Mouse (Mus musculus) spleen, adult 2 months (tissue): Measurements from ENCODE around the gene Gm9958. TPM values are rescaled to one million over a fixed set of nuclear protein-coding genes. Genes with fewer than 3 reads are reported as not detected.
A peak's percentile ranks its signal among the peaks of the same experiment; 100 is the strongest.

Experiments
- DNase-seq, 2 experiments: peaks; one replicate each; pipeline versions ENCODE4 v3.0.0 to v3.0.0-alpha.2; 2012 to 2021; ENCODE audit warnings: low spot score in 2 of 2, low read depth in 1 of 2
- H3K27ac ChIP-seq: fragments of 200-500 bp; 2 replicates; pipeline ENCODE4 v1.5.1; 2012; ENCODE audit warnings: low read length, inconsistent platforms; ENCODE audit not compliant: insufficient read depth
- H3K27me3 ChIP-seq: fragments of 200-500 bp; 2 replicates; pipeline ENCODE4 v1.6.1; 2012; ENCODE audit warnings: mild to moderate bottlenecking, moderate library complexity, low read length, inconsistent platforms; ENCODE audit not compliant: control insufficient read depth, insufficient read depth
- H3K36me3 ChIP-seq: fragments of 200-500 bp; 2 replicates; pipeline ENCODE4 v1.6.1; 2012; ENCODE audit warnings: mild to moderate bottlenecking, low read length, inconsistent platforms; ENCODE audit not compliant: control insufficient read depth, insufficient read depth
- H3K4me1 ChIP-seq: fragments of 200-500 bp; 2 replicates; pipeline ENCODE4 v1.6.1; 2011; ENCODE audit warnings: inconsistent platforms; ENCODE audit not compliant: control insufficient read depth, insufficient read depth, insufficient read length
- H3K4me3 ChIP-seq: fragments of 200-500 bp; 2 replicates; pipeline ENCODE4 v1.5.1; 2011; ENCODE audit warnings: mild to moderate bottlenecking, inconsistent platforms; ENCODE audit not compliant: insufficient read depth, insufficient read length; ENCODE audit errors: extremely low read depth
- CTCF ChIP-seq: fragments of 200-500 bp; IDR thresholded peaks from 2 replicates; pipeline ENCODE4 v1.5.1; 2011; ENCODE audit warnings: mild to moderate bottlenecking, inconsistent platforms; ENCODE audit not compliant: insufficient read depth, insufficient read length, insufficient replicate concordance; ENCODE audit errors: extremely low read depth
- POLR2A ChIP-seq: fragments of 200-500 bp; IDR thresholded peaks from 2 replicates; pipeline ENCODE4 v1.6.1; 2011; ENCODE audit warnings: low read depth, low read length, inconsistent platforms
- WGBS: fragments of 180-500 bp; shearing (Covaris S2); methylation state at CpG from one replicate; pipeline ENCODE4 v1.1.7; 2018; 5-methylcytosine and 5-hydroxymethylcytosine counted together
- polyA plus RNA-seq: library from polyadenylated mRNA; depleted of rRNA; stranded (reverse); fragments of >200 nt; gene quantifications from 2 replicates; pipeline ENCODE4 v1.2.3, GENCODE M21; 2012

The Gm9958 gene
- polyA plus RNA-seq, 1 experiment: 0.79 TPM

DNA sequence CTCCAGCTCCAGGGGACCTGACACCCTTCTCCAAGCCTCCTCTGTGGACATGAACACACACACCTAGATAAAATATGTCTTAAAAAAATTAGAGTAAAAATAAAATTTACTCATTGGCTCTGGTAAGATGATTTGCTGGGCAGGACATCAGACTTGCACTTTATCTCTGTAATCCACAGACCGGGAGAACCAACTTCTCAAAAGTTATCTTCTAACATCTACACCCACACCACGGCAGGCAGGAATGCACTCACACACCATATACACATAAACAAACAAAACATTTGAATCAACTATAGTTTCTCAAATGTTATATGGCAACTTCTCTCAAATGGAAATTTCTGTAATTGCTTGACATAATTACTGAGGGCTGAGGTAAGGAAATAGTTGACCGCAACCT is 20.1 kb upstream of the Gm9958 start:
- Histone ChIP-seq H3K27ac (no peak overlapping the region), H3K4me1 (no peaks in the 10 kb centered on the region), H3K27me3 (no peaks in the 10 kb centered on the region), H3K36me3 (0 out of 2 replicates have a peak, but pooled peaks cover 2% of the 10 kb centered on the region), H3K4me3 (no peak overlapping the region)
- no peak for TF ChIP-seq POLR2A
- TF ChIP-seq CTCF: no peak
- DNase-seq: no peak
- WGBS: 87% methylated on average over 3 of the region's 3 CpGs

DNA sequence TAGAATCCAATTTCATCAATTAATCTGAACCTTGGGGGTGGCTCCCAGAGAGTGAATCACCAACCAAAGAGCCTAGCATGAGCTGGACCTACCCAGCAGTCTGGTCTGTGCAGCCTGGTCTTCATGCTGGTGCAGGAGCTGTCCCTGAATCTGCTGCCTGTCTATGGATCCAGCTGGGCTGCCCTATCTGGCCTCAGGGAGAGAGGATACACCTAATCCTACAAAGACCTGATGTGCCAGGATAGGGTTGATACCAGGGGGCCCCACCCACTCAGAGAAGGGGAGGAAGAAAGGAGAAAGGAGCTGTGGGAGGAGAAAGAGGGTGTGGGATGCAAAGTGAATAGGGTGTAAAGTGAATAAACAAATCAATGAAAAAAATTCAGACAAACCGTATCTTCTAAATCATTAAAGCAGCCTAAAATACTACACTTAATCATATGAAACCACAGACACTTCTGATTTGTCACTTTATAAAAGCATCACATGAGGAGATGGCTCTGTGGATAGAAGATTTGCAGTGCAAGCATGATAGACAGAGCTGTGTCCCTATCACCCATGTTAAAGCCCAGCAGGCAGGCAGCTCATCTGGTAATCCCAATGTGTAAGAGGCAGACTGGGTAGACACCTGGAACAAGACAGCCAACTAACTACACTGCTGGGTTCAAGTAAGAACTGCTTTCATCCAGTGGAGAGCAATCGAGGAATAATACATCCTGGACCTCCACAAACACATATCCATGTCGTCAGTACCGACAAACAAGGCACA is 13.3 kb upstream of the Gm9958 start:
- no peaks in the 10 kb centered on the region for H3K27me3 ChIP-seq
- H3K36me3 ChIP-seq: 0 out of 2 replicates have a peak, but pooled peaks cover 3% of the 10 kb centered on the region
- H3K27ac ChIP-seq: no peak overlapping the region
- no peak for DNase-seq
- TF ChIP-seq CTCF (no peak), POLR2A (no peak)
- 92% methylated on average over 4 of the region's 4 CpGs for WGBS
- no peak overlapping the region for H3K4me3 ChIP-seq
- no peaks in the 10 kb centered on the region for H3K4me1 ChIP-seq

DNA sequence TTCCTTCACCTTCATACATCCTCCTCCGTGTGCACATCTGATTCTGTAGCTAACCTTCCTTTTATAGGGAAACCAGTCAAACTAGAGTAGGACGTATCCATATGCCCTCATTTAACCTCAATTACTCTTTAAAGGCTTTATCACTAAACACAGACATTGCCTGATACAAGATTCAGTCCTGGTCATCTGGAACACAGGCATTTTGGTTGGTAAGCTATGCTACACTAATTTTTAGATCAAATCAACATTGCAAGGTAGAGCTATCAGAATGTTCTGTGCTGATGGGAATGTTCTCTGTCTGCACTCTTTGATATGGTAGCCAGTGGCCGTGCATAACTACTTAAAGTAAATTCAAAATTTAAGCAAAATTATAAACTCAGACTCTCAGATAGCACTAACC is 11.2 kb upstream of the Gm9958 start:
- H3K36me3 ChIP-seq: peaks cover 3% of the 10 kb centered on the region; the same call in 1 of the 2 replicates

DNA sequence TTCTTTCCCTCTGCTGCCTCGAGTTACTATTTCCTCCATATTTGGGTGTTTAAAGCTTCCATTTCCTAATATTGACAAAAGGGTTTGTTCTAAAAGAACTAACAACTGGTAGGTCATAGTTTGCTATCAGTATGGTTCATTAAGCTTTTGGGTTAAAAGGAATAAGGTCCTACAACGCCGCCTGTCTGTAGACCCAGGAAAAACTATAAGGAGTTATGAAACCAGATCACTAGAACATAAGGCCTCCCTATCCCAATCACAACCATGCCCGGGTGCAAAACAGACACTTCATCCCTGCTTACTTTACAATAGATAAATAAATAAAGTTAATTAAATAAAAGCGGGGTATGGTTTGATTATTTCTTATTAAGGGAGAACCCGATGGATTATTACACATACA is 2.5 kb upstream of the Gm9958 start:
- Histone ChIP-seq H3K4me3 (no peak overlapping the region; the same call in 1 of the 2 replicates), H3K27ac (no peak overlapping the region), H3K27me3 (no peaks in the 10 kb centered on the region), H3K4me1 (no peaks in the 10 kb centered on the region; the same call in 1 of the 2 replicates), H3K36me3 (peaks cover 1% of the 10 kb centered on the region; the same call in 1 of the 2 replicates)
- DNase-seq: peak; percentile 55 to 64
- TF ChIP-seq POLR2A: no peak
- TF ChIP-seq CTCF: no peak
- 2% methylated on average over 6 of the region's 6 CpGs for WGBS

More for the DNA sequence above, 11.2 kb upstream of the Gm9958 start:
- H3K4me1 ChIP-seq: no peaks in the 10 kb centered on the region
- TF ChIP-seq POLR2A (no peak), CTCF (no peak)
- no peak overlapping the region for H3K4me3 ChIP-seq
- H3K27ac ChIP-seq: no peak overlapping the region
- WGBS: 87% methylated on average over 3 of the region's 3 CpGs
- no peaks in the 10 kb centered on the region for H3K27me3 ChIP-seq
- no peak for DNase-seq

DNA sequence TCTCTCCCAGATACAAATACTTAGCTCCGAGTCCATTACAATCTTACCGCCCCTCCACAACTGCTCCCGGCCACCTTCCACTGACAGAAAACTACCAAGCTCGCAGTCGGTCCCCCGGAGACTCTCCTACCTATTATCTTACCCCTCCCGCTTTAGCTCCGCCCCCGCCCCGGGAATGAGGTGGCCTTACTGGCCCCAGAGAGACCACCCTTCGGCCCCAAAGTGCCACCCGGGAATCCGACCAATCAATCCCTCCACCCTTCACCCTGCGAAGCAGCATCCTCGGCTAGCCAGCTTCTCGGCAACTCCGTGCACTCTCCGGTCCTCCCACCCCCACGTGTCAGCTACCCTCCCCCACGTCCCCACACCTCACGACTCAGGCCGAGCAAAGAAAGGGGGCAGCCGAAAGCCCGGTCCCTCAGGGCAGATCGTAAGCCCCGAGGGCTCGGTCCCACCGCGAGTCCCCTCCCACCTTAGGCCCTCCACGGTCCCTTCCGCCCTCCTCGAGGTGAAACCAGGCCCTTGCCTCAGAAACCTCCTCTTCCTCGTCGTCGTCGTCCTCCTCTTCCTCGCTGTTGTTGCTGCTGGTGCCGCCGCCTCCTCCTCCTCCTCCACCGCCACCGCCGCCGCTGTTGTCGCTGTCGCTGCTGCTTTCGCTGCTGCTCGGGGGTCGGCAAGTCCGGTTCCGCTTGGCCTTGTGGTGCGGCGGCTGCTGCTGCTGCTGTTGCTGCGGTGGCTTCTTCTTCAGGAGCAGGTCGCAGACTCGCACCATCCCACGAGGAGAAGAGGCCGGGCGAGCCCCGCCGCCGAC is 1.7 kb upstream of the Gm9958 start:
- peak in 1 of 2 experiments; percentile 44 for DNase-seq
- Histone ChIP-seq H3K4me3 (peak overlapping the region; percentile 97), H3K27me3 (no peaks in the 10 kb centered on the region), H3K4me1 (no peaks in the 10 kb centered on the region; the same call in 1 of the 2 replicates), H3K27ac (peak overlapping the region; percentile 88), H3K36me3 (peaks cover 1% of the 10 kb centered on the region; the same call in 1 of the 2 replicates)
- WGBS: under 1% methylated on average over 51 of the region's 61 CpGs
- TF ChIP-seq CTCF: no peak
- no peak for TF ChIP-seq POLR2A

DNA sequence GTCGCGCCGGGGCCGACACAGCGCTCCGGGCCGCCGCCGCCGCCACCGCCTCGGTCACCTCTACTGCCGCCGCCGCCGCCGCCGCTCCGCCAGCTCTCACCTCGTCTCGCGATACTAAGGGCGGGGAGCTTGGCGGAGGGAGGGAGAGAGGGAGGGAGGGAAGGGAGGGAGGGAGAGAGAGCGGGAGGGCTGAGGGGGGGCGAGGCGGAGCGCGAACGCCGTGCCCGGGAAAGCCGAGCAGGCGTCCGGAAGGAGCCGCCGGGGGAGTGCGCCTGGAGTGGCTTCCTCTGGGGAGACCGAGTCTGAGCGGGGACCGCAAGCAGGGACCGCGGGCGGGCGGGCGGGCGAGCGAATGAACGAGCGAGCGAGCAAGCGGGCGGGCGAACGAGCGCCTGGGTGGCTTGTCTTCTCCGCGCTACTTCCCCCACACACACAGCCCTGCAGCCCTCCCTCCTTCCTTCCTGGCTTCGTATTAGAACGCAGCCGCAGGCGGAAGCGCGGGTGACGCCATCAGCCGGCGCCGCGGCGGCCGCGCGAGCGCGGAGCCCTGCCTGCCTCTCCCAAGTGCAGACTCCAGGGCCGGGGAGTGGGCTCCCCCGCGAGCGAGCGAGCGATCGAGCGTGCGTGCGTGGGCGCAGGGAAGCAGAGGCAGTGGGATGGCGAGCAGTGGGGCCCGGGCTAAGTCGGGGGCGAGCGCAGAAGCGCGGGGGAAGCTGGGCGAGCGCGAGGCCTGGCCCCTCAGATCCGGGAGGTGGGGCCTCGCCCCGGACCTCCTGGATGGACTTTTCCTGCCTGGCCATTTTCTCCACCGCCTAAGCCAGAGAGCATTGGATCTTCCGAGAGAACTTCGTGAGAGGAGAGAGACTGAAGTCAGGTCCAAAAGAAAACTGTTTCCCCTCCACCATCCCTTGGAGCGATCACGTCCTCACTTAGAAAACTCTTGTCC is 610 bp upstream of the Gm9958 start, which contains the start of gene Ankrd17:
TSS of gene Ankrd17 (minus strand) at position 457 of the 946 bp plus-strand sequence.
- peaks cover 1% of the 10 kb centered on the region; the same call in 1 of the 2 replicates for H3K36me3 ChIP-seq
- TF ChIP-seq CTCF (no peak), POLR2A (peak; percentile 82)
- WGBS: under 1% methylated on average over 67 of the region's 104 CpGs
- peak within 1 kb of the TSS; percentile 97 for H3K4me3 ChIP-seq
- peak; percentile 85 for DNase-seq
- no peaks in the 10 kb centered on the region for H3K27me3 ChIP-seq
- peak within 1 kb of the TSS; percentile 96 for H3K27ac ChIP-seq
- no peaks in the 10 kb centered on the region; the same call in 1 of the 2 replicates for H3K4me1 ChIP-seq
